ENCODE assay signal across 1 mouse cellular context in genomic region chrX:134588261-134588660, GRCm38 (mm10).
TF ChIP-seq lines count a peak whose summit lies in the region.

No protein-coding gene starts in this region.

TF ChIP-seq in MEL, 35 proteins besides CTCF, POLR2A, EP300 and RAD21:
- TF ChIP-seq ZMIZ1 (IDR thresholded peaks at IDR 0.05; ENCODE audit: low read depth, low read length), result no peak
- TF ChIP-seq UBTF (IDR thresholded peaks at IDR 0.05; ENCODE audit: borderline replicate concordance, insufficient read depth, low read depth, low read length), result no peak
- TF ChIP-seq USF1 (IDR thresholded peaks at IDR 0.05; ENCODE audit: low read depth, low read length), result no peak
- no peak for TF ChIP-seq BHLHE40 (IDR thresholded peaks at IDR 0.05; ENCODE audit: borderline replicate concordance, low read depth, low read length)
- TF ChIP-seq GATA1 (IDR thresholded peaks at IDR 0.05; ENCODE audit: low read depth, low read length), result no peak
- no peak for TF ChIP-seq MAFK (IDR thresholded peaks at IDR 0.05; ENCODE audit: borderline replicate concordance, low read depth, low read length)
- no peak for TF ChIP-seq ELF1 (IDR thresholded peaks at IDR 0.05; ENCODE audit: low read depth, low read length)
- no peak for TF ChIP-seq ZKSCAN1 (IDR thresholded peaks at IDR 0.05; ENCODE audit: low read depth, low read length)
- TF ChIP-seq MAZ (IDR thresholded peaks at IDR 0.05; ENCODE audit: low read depth, low read length), result no peak
- no peak for TF ChIP-seq NELFE (IDR thresholded peaks at IDR 0.05; ENCODE audit: low read depth, low read length)
- TF ChIP-seq MYC (IDR thresholded peaks at IDR 0.05; ENCODE audit: low read depth, low read length), result no peak
- no peak for TF ChIP-seq TCF12 (IDR thresholded peaks at IDR 0.05; ENCODE audit: low read depth, low read length)
- no peak for TF ChIP-seq POLR2AphosphoS2 (IDR thresholded peaks at IDR 0.05; ENCODE audit: low read length)
- TF ChIP-seq SIN3A (IDR thresholded peaks at IDR 0.05; ENCODE audit: low read length), result no peak
- TF ChIP-seq MEF2A (IDR thresholded peaks at IDR 0.05; ENCODE audit: extremely low read depth, insufficient replicate concordance, low read depth, low read length, poor library complexity, severe bottlenecking), result no peak
